9 mouse cellular contexts compared by ENCODE assay signal in genomic region chr16:38755452-38756176, GRCm38 (mm10). TPM values are rescaled to one million over a fixed set of nuclear protein-coding genes. Genes with fewer than 3 reads are reported as not detected.
A peak's percentile ranks its signal among the peaks of the same experiment; 100 is the strongest.
DNase-seq lines count a peak whose midpoint lies in the region; ATAC-seq and TF ChIP-seq lines count a peak whose summit lies in the region.
"Had no signal": no experiment of that assay in that cellular context is flagged by ENCODE, and none has a peak within 500 bp of the region (broad histone marks: within the 10 kb centered on the region; RNA-seq: fewer than 3 reads in every experiment).

No protein-coding gene starts in this region.

- no peaks in the 10 kb centered on the region for H3K9me3 ChIP-seq in forebrain, embryonic 10.5 days
- H3K9me3 ChIP-seq in forebrain, embryonic 14.5 days (replicated peaks; ENCODE audit: control insufficient read depth, low read length): no peaks in the 10 kb centered on the region
- no peaks in the 10 kb centered on the region for H3K9me3 ChIP-seq in embryonic facial prominence, embryonic 13.5 days
- H3K9me3 ChIP-seq in liver, postnatal 0 days (ENCODE audit: low read length): no peaks in the 10 kb centered on the region

- H3K27ac ChIP-seq in forebrain, embryonic 10.5 days: 0 out of 2 replicates have a peak overlapping the region, but pooled peaks have one; percentile 2
- no peak overlapping the region for H3K27ac ChIP-seq in forebrain, embryonic 14.5 days (ENCODE audit: low read depth, low read length)
- H3K27ac ChIP-seq in layer of hippocampus, adult 2 months: 0 out of 2 replicates have a peak overlapping the region, but pooled peaks have one; percentile 2
- H3K27ac ChIP-seq in embryonic facial prominence, embryonic 13.5 days: 0 out of 2 replicates have a peak overlapping the region, but pooled peaks have one; percentile 40
- H3K27ac ChIP-seq in liver, postnatal 0 days (ENCODE audit: low read depth): 0 out of 2 replicates have a peak overlapping the region, but pooled peaks have one; percentile 40

- DNase-seq in forebrain, embryonic 10.5 days (ENCODE audit: extremely low spot score, low spot score): no peak
- DNase-seq in forebrain, embryonic 14.5 days (ENCODE audit: low spot score): no peak
- DNase-seq in layer of hippocampus, adult 2 months (ENCODE audit: low spot score in 2 of 2): no peak
- DNase-seq in layer of hippocampus, adult 8-10 months (ENCODE audit: low spot score in 2 of 2): no peak
- no peak for DNase-seq in liver, postnatal 0 days
- no peak for DNase-seq in urinary bladder, postnatal 10 days (ENCODE audit: low spot score)
- DNase-seq in cerebellum, adult 8-10 months: no peak

- no peaks in the 10 kb centered on the region for H3K27me3 ChIP-seq in forebrain, embryonic 10.5 days (ENCODE audit: poor library complexity, severe bottlenecking)
- no peaks in the 10 kb centered on the region for H3K27me3 ChIP-seq in forebrain, embryonic 14.5 days (replicated peaks; ENCODE audit: control insufficient read depth, insufficient read depth, low read length)
- no peaks in the 10 kb centered on the region for H3K27me3 ChIP-seq in embryonic facial prominence, embryonic 13.5 days
- H3K27me3 ChIP-seq in liver, postnatal 0 days (ENCODE audit: insufficient read depth, low read length): no peaks in the 10 kb centered on the region

- no peak overlapping the region for H3K4me3 ChIP-seq in forebrain, embryonic 10.5 days
- no peak overlapping the region for H3K4me3 ChIP-seq in forebrain, embryonic 14.5 days (ENCODE audit: low read depth, low read length)
- H3K4me3 ChIP-seq in layer of hippocampus, adult 2 months: no peak overlapping the region
- H3K4me3 ChIP-seq in embryonic facial prominence, embryonic 13.5 days: no peak overlapping the region
- H3K4me3 ChIP-seq in liver, postnatal 0 days (ENCODE audit: low read depth, low read length): no peak overlapping the region

- 80% methylated on average over 7 of the region's 7 CpGs for WGBS in forebrain, embryonic 10.5 days
- WGBS in forebrain, embryonic 14.5 days: 73% methylated on average over 7 of the region's 7 CpGs
- WGBS in embryonic facial prominence, embryonic 13.5 days: 45% methylated on average over 7 of the region's 7 CpGs
- WGBS in liver, postnatal 0 days (ENCODE audit: insufficient replicate concordance): 33% methylated on average over 7 of the region's 7 CpGs

- ATAC-seq in forebrain, embryonic 14.5 days: no peak
- no peak for ATAC-seq in embryonic facial prominence, embryonic 13.5 days (ENCODE audit: insufficient number of reproducible peaks, insufficient read depth, low FRiP score, low TSS enrichment, low read depth)
- ATAC-seq in liver, postnatal 0 days: peak; percentile 84

- H3K4me1 ChIP-seq in forebrain, embryonic 10.5 days: peaks cover 28% of the 10 kb centered on the region
- H3K4me1 ChIP-seq in forebrain, embryonic 14.5 days (ENCODE audit: control insufficient read depth, insufficient read depth, low read length): no peaks in the 10 kb centered on the region
- H3K4me1 ChIP-seq in embryonic facial prominence, embryonic 13.5 days: peaks cover 34% of the 10 kb centered on the region
- H3K4me1 ChIP-seq in liver, postnatal 0 days (ENCODE audit: insufficient read depth): peaks cover 5% of the 10 kb centered on the region; the same call in 1 of the 2 replicates

- H3K4me2 ChIP-seq in forebrain, embryonic 14.5 days (ENCODE audit: low read length): no peak overlapping the region
- no peak overlapping the region for H3K4me2 ChIP-seq in embryonic facial prominence, embryonic 13.5 days
- peak overlapping the region; percentile 42 for H3K4me2 ChIP-seq in liver, postnatal 0 days (ENCODE audit: low read depth, low read length)

- H3K9ac ChIP-seq in forebrain, embryonic 14.5 days (ENCODE audit: low read length): no peak overlapping the region
- H3K9ac ChIP-seq in embryonic facial prominence, embryonic 13.5 days: no peak overlapping the region
- no peak overlapping the region for H3K9ac ChIP-seq in liver, postnatal 0 days (replicated peaks)

- peak; percentile 83 for TF ChIP-seq EP300 in liver, postnatal 0 days (IDR thresholded peaks at IDR 0.05; ENCODE audit: low read depth)

- peaks cover 24% of the 10 kb centered on the region for H3K36me3 ChIP-seq in forebrain, embryonic 10.5 days (replicated peaks)
- H3K36me3 ChIP-seq in forebrain, embryonic 14.5 days (ENCODE audit: control insufficient read depth, insufficient read depth, low read length): peaks cover 20% of the 10 kb centered on the region
- H3K36me3 ChIP-seq in embryonic facial prominence, embryonic 13.5 days: peaks cover 33% of the 10 kb centered on the region
- H3K36me3 ChIP-seq in liver, postnatal 0 days (replicated peaks; ENCODE audit: insufficient read depth, low read length): no peaks in the 10 kb centered on the region

- TF ChIP-seq CTCF in layer of hippocampus, adult 2 months (conservative IDR thresholded peaks at IDR 0.05): no peak
- no peak for TF ChIP-seq CTCF in liver, postnatal 0 days (IDR thresholded peaks at IDR 0.05; ENCODE audit: low read depth)

RNA-seq across cellular contexts. Expression of gene B4galt4, which starts 13.6 kb away (rescaled TPM):
- polyA plus RNA-seq in forebrain, embryonic 10.5 days (2016; fragmentation: Nextera tagmentation; extraction: Ambion mirVana): 27.1 and 27.8 TPM in 2 replicates
- 29.5 and 31.7 TPM in 2 replicates for polyA plus RNA-seq in forebrain, embryonic 14.5 days (2014; fragmentation: Nextera tagmentation; extraction: Ambion mirVana)
- total RNA-seq in layer of hippocampus, adult 2 months (2021): 10 to 100 TPM; 34.3 to 39.7 TPM
- total RNA-seq in layer of hippocampus, adult 8-10 months (2022): 10 to 100 TPM; 31.4 to 39.8 (median 34.5) TPM
- 23.1 and 29.1 TPM in 2 replicates for polyA plus RNA-seq in embryonic facial prominence, embryonic 13.5 days (2015; fragmentation: Nextera tagmentation; extraction: Ambion mirVana)
- 3.0 and 3.4 TPM in 2 replicates for polyA plus RNA-seq in liver, postnatal 0 days (2015; fragmentation: Nextera tagmentation; extraction: Ambion mirVana)

RNA-seq across cellular contexts. Expression of gene Arhgap31, which starts 42.5 kb away (rescaled TPM):
- polyA plus RNA-seq in forebrain, embryonic 10.5 days (2016; fragmentation: Nextera tagmentation; extraction: Ambion mirVana): 7.3 and 7.4 TPM in 2 replicates
- 2.5 and 3.6 TPM in 2 replicates for polyA plus RNA-seq in forebrain, embryonic 14.5 days (2014; fragmentation: Nextera tagmentation; extraction: Ambion mirVana)
- 10 to 100 TPM; 17.9 to 18.5 TPM for total RNA-seq in layer of hippocampus, adult 2 months (2021)
- total RNA-seq in layer of hippocampus, adult 8-10 months (2022): 10 to 100 TPM; 19.7 to 21.7 (median 20.6) TPM
- polyA plus RNA-seq in embryonic facial prominence, embryonic 13.5 days (2015; fragmentation: Nextera tagmentation; extraction: Ambion mirVana): 14.0 and 15.5 TPM in 2 replicates
- polyA plus RNA-seq in liver, postnatal 0 days (2015; fragmentation: Nextera tagmentation; extraction: Ambion mirVana): 1.6 and 1.7 TPM in 2 replicates

RNA-seq across cellular contexts. Expression of gene Upk1b, which starts 44.5 kb away (rescaled TPM):
- polyA plus RNA-seq in forebrain, embryonic 10.5 days (2016; fragmentation: Nextera tagmentation; extraction: Ambion mirVana): 0.50 and 0.60 TPM in 2 replicates
- 0.22 TPM in 1 of 2 replicates, not detected in the other for polyA plus RNA-seq in forebrain, embryonic 14.5 days (2014; fragmentation: Nextera tagmentation; extraction: Ambion mirVana)
- 1 to 10 TPM; 1.6 to 1.7 TPM for total RNA-seq in layer of hippocampus, adult 2 months (2021)
- total RNA-seq in layer of hippocampus, adult 8-10 months (2022): 1 to 10 TPM; 3.1 to 5.1 (median 3.7) TPM
- 4.6 and 5.2 TPM in 2 replicates for polyA plus RNA-seq in embryonic facial prominence, embryonic 13.5 days (2015; fragmentation: Nextera tagmentation; extraction: Ambion mirVana)
- polyA plus RNA-seq in liver, postnatal 0 days (2015; fragmentation: Nextera tagmentation; extraction: Ambion mirVana): 2.6 and 2.8 TPM in 2 replicates
- total RNA-seq: granulocyte monocyte progenitor cell, adult 5-6 weeks had no signal
